Mouse (Mus musculus): ENCODE results near the gene Trpv5. TPM values are rescaled to one million over a fixed set of nuclear protein-coding genes. Genes with fewer than 3 reads are reported as not detected.

Trpv5 gene
- polyA plus RNA-seq, 1 experiment: 0.09 TPM

DNA sequence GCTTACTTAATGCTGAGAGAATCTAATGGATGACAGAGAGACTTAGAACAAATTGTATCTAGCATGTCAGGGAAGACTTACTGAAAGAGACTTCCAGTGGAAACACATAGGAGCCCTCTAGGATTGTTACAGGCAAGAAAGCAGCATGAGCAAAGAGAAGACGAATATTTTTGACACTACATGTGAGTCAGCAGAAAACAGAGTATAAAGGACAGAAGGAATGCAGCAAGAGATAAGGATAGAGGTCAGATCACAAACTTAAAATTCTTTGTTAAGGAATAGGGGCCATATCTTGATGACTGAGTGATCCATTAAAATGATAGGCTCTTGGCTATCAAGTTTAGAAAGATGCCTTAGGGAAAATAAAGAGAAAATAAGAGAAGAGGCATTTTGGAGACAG is 20.7 kb upstream of the Trpv5 start:
- DNase-seq (ENCODE audit: low read depth in 1 of 2, low spot score in 2 of 2): no peak
- H3K36me3 ChIP-seq (ENCODE audit: control insufficient read depth, insufficient read depth, low read length): no peaks in the 10 kb centered on the region

DNA sequence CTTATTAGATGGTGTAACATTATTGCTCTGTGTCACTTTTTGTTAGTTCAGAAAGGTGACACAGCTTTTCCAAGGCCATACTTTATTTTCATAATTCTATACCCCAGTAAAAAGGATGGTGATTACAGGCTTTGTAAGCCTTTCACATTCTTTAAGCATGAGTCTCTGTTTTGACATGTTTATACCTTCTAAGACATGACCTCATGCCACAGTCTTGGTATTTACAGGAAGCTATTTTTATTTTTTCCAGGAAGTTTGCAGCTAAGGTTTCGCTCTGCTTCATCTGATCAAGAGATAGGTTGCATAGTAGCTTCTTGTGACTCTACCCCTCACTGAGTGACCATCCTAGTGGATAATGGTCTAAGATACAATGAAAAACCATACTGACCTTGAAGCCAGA is 13.8 kb upstream of the Trpv5 start:
- DNase-seq (ENCODE audit: low read depth in 1 of 2, low spot score in 2 of 2): no peak
- Histone ChIP-seq H3K27me3 (ENCODE audit: control insufficient read depth, insufficient read depth, low read length) (no peaks in the 10 kb centered on the region), H3K4me3 (ENCODE audit: extremely low read depth, insufficient read depth, insufficient read length) (no peak overlapping the region), H3K4me1 (ENCODE audit: control insufficient read depth, insufficient read depth, insufficient read length) (no peaks in the 10 kb centered on the region), H3K36me3 (ENCODE audit: control insufficient read depth, insufficient read depth, low read length) (no peaks in the 10 kb centered on the region), H3K27ac (ENCODE audit: insufficient read depth, low read length) (no peak overlapping the region)
- WGBS: 89% methylated on average over 1 of the region's 1 CpGs
- no peak for TF ChIP-seq CTCF (IDR thresholded peaks at IDR 0.05; ENCODE audit: extremely low read depth, insufficient read depth, insufficient read length, insufficient replicate concordance)
- TF ChIP-seq POLR2A (IDR thresholded peaks at IDR 0.05; ENCODE audit: low read depth, low read length): no peak

More for the DNA sequence above, 20.7 kb upstream of the Trpv5 start:
- Histone ChIP-seq H3K4me1 (ENCODE audit: control insufficient read depth, insufficient read depth, insufficient read length) (no peaks in the 10 kb centered on the region), H3K4me3 (ENCODE audit: extremely low read depth, insufficient read depth, insufficient read length) (peak overlapping the region; percentile 33; the same call in 1 of the 2 replicates), H3K27me3 (ENCODE audit: control insufficient read depth, insufficient read depth, low read length) (no peaks in the 10 kb centered on the region), H3K27ac (ENCODE audit: insufficient read depth, low read length) (no peak overlapping the region)
- 44% methylated on average over 1 of the region's 1 CpGs for WGBS
- TF ChIP-seq CTCF (IDR thresholded peaks at IDR 0.05; ENCODE audit: extremely low read depth, insufficient read depth, insufficient read length, insufficient replicate concordance) (no peak), POLR2A (IDR thresholded peaks at IDR 0.05; ENCODE audit: low read depth, low read length) (no peak)

DNA sequence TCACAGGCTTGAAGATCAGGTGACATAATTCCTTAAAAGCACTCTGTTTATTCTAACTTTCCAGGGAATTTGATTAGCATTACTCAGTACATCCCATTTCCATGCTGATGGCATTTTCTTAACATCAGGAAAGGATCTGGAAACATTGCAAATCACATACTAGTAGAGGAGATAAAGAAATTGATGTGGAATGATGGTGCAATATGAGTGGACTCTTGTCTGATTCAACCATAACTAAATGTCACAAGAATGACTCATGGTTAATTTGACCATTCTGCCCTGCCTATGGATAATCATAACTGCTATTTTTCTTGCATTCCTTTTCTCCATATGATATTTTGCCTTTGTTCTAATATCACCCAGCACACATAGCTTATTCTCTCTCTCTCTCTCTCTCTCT is 11.6 kb upstream of the Trpv5 start:
- Histone ChIP-seq H3K36me3 (ENCODE audit: control insufficient read depth, insufficient read depth, low read length) (no peaks in the 10 kb centered on the region), H3K27me3 (ENCODE audit: control insufficient read depth, insufficient read depth, low read length) (no peaks in the 10 kb centered on the region), H3K4me3 (ENCODE audit: extremely low read depth, insufficient read depth, insufficient read length) (no peak overlapping the region), H3K4me1 (ENCODE audit: control insufficient read depth, insufficient read depth, insufficient read length) (no peaks in the 10 kb centered on the region), H3K27ac (ENCODE audit: insufficient read depth, low read length) (no peak overlapping the region)
- TF ChIP-seq POLR2A (IDR thresholded peaks at IDR 0.05; ENCODE audit: low read depth, low read length) (no peak), CTCF (IDR thresholded peaks at IDR 0.05; ENCODE audit: extremely low read depth, insufficient read depth, insufficient read length, insufficient replicate concordance) (no peak)
- DNase-seq (ENCODE audit: low read depth in 1 of 2, low spot score in 2 of 2): no peak

DNA sequence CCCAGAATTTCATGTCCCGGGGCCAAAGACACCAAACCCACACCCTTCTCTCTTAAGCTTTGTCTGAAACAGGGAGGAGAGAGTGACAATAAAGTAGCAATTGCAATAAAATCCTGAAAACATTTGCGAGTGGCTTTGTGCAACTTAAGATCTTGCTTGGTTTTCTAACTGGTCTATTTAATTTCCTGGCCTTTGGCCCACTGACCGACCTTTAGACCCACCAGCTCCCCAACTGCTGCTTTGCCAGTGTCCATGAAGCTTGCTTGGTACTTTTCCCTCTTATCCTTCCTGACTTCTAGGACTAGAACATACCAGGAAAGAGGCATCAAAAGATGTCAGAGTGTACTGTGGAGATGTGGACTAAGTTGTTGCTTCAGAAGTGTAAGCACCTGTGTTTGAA is 5.0 kb upstream of the Trpv5 start:
- Histone ChIP-seq H3K27me3 (ENCODE audit: control insufficient read depth, insufficient read depth, low read length) (no peaks in the 10 kb centered on the region), H3K4me3 (ENCODE audit: extremely low read depth, insufficient read depth, insufficient read length) (no peak overlapping the region), H3K27ac (ENCODE audit: insufficient read depth, low read length) (no peak overlapping the region), H3K4me1 (ENCODE audit: control insufficient read depth, insufficient read depth, insufficient read length) (no peaks in the 10 kb centered on the region), H3K36me3 (ENCODE audit: control insufficient read depth, insufficient read depth, low read length) (no peaks in the 10 kb centered on the region)
- no peak for TF ChIP-seq CTCF (IDR thresholded peaks at IDR 0.05; ENCODE audit: extremely low read depth, insufficient read depth, insufficient read length, insufficient replicate concordance)
- no peak for TF ChIP-seq POLR2A (IDR thresholded peaks at IDR 0.05; ENCODE audit: low read depth, low read length)
- no peak for DNase-seq (ENCODE audit: low read depth in 1 of 2, low spot score in 2 of 2)
- 83% methylated on average over 3 of the region's 3 CpGs for WGBS

DNA sequence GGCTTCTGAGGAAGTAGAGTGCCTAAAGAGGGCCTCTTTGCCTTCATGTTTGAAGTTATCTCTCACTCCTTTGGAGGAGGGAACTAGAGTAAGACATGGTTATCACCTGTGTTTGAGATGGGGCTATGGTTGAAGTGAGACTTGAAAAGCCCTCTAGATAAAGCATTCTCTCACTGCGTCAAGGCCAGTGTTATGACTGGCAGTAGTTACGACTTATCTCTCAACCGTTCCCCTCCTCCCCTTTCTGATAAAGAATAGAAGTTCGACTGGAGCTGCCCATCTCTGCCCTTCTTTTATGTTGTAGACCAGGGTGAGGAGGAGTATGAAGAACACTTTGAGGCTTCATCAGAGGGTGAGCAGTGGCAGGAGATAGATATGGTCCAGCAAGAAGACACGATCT is 4.3 kb upstream of the Trpv5 start:
- TF ChIP-seq POLR2A (IDR thresholded peaks at IDR 0.05; ENCODE audit: low read depth, low read length) (no peak), CTCF (IDR thresholded peaks at IDR 0.05; ENCODE audit: extremely low read depth, insufficient read depth, insufficient read length, insufficient replicate concordance) (no peak)
- DNase-seq (ENCODE audit: low read depth in 1 of 2, low spot score in 2 of 2): no peak
- 72% methylated on average over 5 of the region's 5 CpGs for WGBS

DNA sequence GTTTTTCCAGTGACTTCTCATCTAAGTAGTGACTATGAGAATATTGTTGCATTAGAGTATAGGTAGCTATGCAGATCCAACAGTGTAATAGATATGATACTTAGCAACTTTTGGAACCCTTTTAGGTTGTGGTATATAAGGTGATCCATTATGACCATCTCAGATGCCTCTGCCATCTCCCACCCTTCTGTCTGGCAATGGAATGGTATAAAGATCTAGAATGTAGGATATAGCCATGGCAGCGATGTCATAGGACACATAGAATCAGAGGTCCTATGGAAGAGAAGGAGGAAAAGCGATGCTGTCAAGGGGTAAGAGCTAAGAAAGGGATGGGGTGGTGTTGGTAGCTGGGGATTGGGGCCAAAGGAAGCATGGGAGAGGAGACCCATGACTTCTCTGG is 3.6 kb upstream of the Trpv5 start, which contains the start of gene Llcfc1:
Gene Llcfc1 (plus strand): TSS at position 301 of the 400 bp plus-strand sequence.
- Histone ChIP-seq H3K4me1 (ENCODE audit: control insufficient read depth, insufficient read depth, insufficient read length) (no peaks in the 10 kb centered on the region), H3K27me3 (ENCODE audit: control insufficient read depth, insufficient read depth, low read length) (no peaks in the 10 kb centered on the region), H3K27ac (ENCODE audit: insufficient read depth, low read length) (no peak within 1 kb of the TSS), H3K4me3 (ENCODE audit: extremely low read depth, insufficient read depth, insufficient read length) (no peak within 1 kb of the TSS), H3K36me3 (ENCODE audit: control insufficient read depth, insufficient read depth, low read length) (no peaks in the 10 kb centered on the region)
- DNase-seq (ENCODE audit: low read depth in 1 of 2, low spot score in 2 of 2): no peak
- 93% methylated on average over 2 of the region's 2 CpGs for WGBS
- no peak for TF ChIP-seq POLR2A (IDR thresholded peaks at IDR 0.05; ENCODE audit: low read depth, low read length)
- no peak for TF ChIP-seq CTCF (IDR thresholded peaks at IDR 0.05; ENCODE audit: extremely low read depth, insufficient read depth, insufficient read length, insufficient replicate concordance)

More for the DNA sequence above, 4.3 kb upstream of the Trpv5 start:
- H3K4me1 ChIP-seq (ENCODE audit: control insufficient read depth, insufficient read depth, insufficient read length): no peaks in the 10 kb centered on the region
- H3K27me3 ChIP-seq (ENCODE audit: control insufficient read depth, insufficient read depth, low read length): no peaks in the 10 kb centered on the region
- no peaks in the 10 kb centered on the region for H3K36me3 ChIP-seq (ENCODE audit: control insufficient read depth, insufficient read depth, low read length)
- no peak overlapping the region for H3K4me3 ChIP-seq (ENCODE audit: extremely low read depth, insufficient read depth, insufficient read length)
- H3K27ac ChIP-seq (ENCODE audit: insufficient read depth, low read length): no peak overlapping the region

DNA sequence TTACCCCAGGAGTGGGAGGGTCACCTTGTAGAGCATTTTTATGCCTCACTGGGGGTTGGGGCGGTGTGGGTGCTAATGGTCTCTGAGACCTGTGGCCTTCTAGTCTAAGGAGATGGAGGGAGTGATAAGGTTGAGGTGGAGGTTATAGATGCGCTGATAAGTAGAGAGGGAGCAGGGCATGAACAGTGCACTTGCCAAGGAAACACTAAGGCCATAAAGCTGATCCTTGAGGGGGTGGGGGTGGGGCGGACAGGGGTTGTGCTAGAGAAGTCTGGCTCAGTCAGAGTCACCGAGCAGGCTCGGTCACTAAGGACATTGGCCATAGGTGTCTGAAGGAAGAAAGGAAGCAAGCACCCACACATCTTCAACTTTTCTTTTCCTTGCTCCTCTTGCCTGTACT is 1.1 kb upstream of the Trpv5 start:
- 78% methylated on average over 5 of the region's 5 CpGs for WGBS
- no peak overlapping the region for H3K27ac ChIP-seq (ENCODE audit: insufficient read depth, low read length)
- no peak for DNase-seq (ENCODE audit: low read depth in 1 of 2, low spot score in 2 of 2)

More for the DNA sequence above, 1.1 kb upstream of the Trpv5 start:
- Histone ChIP-seq H3K4me1 (ENCODE audit: control insufficient read depth, insufficient read depth, insufficient read length) (no peaks in the 10 kb centered on the region), H3K36me3 (ENCODE audit: control insufficient read depth, insufficient read depth, low read length) (no peaks in the 10 kb centered on the region), H3K4me3 (ENCODE audit: extremely low read depth, insufficient read depth, insufficient read length) (no peak overlapping the region), H3K27me3 (ENCODE audit: control insufficient read depth, insufficient read depth, low read length) (no peaks in the 10 kb centered on the region)
- TF ChIP-seq POLR2A (IDR thresholded peaks at IDR 0.05; ENCODE audit: low read depth, low read length) (no peak), CTCF (IDR thresholded peaks at IDR 0.05; ENCODE audit: extremely low read depth, insufficient read depth, insufficient read length, insufficient replicate concordance) (no peak)

Measured in spleen, adult 2 months (tissue).